Mouse (Mus musculus) liver, embryonic 11.5 days (tissue): ENCODE data around the gene Clec1b. TPM values are rescaled to one million over a fixed set of nuclear protein-coding genes. Genes with fewer than 3 reads are reported as not detected.

Source experiments
- ATAC-seq: fragments of 200-750 bp; cut with Nextera tagmentation; replicated peaks from 2 replicates; pipeline ENCODE4 v1.8.0; 2017; ENCODE audit warnings: moderate number of reproducible peaks, mild to moderate bottlenecking, moderate TSS enrichment, moderate library complexity; ENCODE audit not compliant: low FRiP score
- DNase-seq: peaks from one replicate; pipeline ENCODE4 v3.0.0-alpha.2; 2017; ENCODE audit warnings: low spot score
- H3K27ac ChIP-seq: fragments of 300-500 bp; sonication (generic); 2 replicates; pipeline ENCODE4 v1.5.1; 2014; ENCODE audit warnings: mild to moderate bottlenecking, low read depth, low read length, control low read depth
- H3K27me3 ChIP-seq: fragments of 300-500 bp; sonication (generic); replicated peaks from 2 replicates; pipeline ENCODE4 v1.6.1; 2014; ENCODE audit warnings: low read length, mixed read lengths; ENCODE audit not compliant: control insufficient read depth, insufficient read depth
- H3K36me3 ChIP-seq: fragments of 300-500 bp; sonication (generic); 2 replicates; pipeline ENCODE4 v1.6.1; 2014; ENCODE audit warnings: mild to moderate bottlenecking, low read length, moderate library complexity, mixed read lengths; ENCODE audit not compliant: control insufficient read depth, insufficient read depth
- H3K4me1 ChIP-seq: fragments of 300-500 bp; sonication (generic); replicated peaks from 2 replicates; pipeline ENCODE4 v1.6.1; 2014; ENCODE audit warnings: low read length, mixed read lengths; ENCODE audit not compliant: control insufficient read depth, insufficient read depth
- H3K4me2 ChIP-seq: fragments of 300-500 bp; sonication (generic); 2 replicates; pipeline ENCODE4 v1.6.1; 2014; ENCODE audit warnings: mild to moderate bottlenecking, control low read depth, moderate library complexity
- H3K4me3 ChIP-seq: fragments of 300-500 bp; sonication (generic); 2 replicates; pipeline ENCODE4 v1.5.1; 2014; ENCODE audit warnings: low read depth, low read length, control low read depth
- H3K9ac ChIP-seq: fragments of 300-500 bp; sonication (generic); 2 replicates; pipeline ENCODE4 v1.6.1; 2014; ENCODE audit warnings: low read depth, low read length, control low read depth
- H3K9me3 ChIP-seq: fragments of 300-500 bp; sonication (generic); 2 replicates; pipeline ENCODE4 v1.6.1; 2016; ENCODE audit warnings: low read length, inconsistent platforms, mixed read lengths; ENCODE audit not compliant: control insufficient read depth
- WGBS: fragments of 180-500 bp; shearing (Covaris S2); extraction: QIAGEN DNeasy Blood & Tissue Kit; methylation state at CpG from one replicate; pipeline ENCODE4 v1.1.7; 2014; 5-methylcytosine and 5-hydroxymethylcytosine counted together
- polyA plus RNA-seq: library from polyadenylated mRNA; unstranded; fragments of >200 nt; fragmentation: Nextera tagmentation; extraction: Ambion mirVana; gene quantifications from 2 replicates; pipeline ENCODE4 v1.2.1, GENCODE M21; 2014

The Clec1b gene
- polyA plus RNA-seq, 1 experiment from 2014 or later: 39.8 TPM

GRCm38 (mm10) chr6:129423040-129423733 is 26.1 kb downstream of the Clec1b start:
- Histone ChIP-seq H3K4me2 (no peak overlapping the region), H3K36me3 (no peaks in the 10 kb centered on the region), H3K4me1 (peaks cover 10% of the 10 kb centered on the region), H3K27me3 (no peaks in the 10 kb centered on the region), H3K9ac (no peak overlapping the region), H3K27ac (no peak overlapping the region), H3K9me3 (no peaks in the 10 kb centered on the region), H3K4me3 (no peak overlapping the region)
- DNase-seq (no peak), ATAC-seq (no peak; the same call in 1 of the 2 replicates)
- WGBS: 83% methylated on average over 4 of the region's 4 CpGs

- H3K4me2 ChIP-seq: no peak overlapping the region
- H3K27me3 ChIP-seq: no peaks in the 10 kb centered on the region
- DNase-seq (peak; percentile 60), ATAC-seq (peak; percentile 78)
- no peak overlapping the region for H3K4me3 ChIP-seq
- H3K36me3 ChIP-seq: no peaks in the 10 kb centered on the region
- WGBS: 15% methylated on average over 1 of the region's 1 CpGs
- H3K4me1 ChIP-seq: peaks cover 10% of the 10 kb centered on the region
- no peak overlapping the region for H3K27ac ChIP-seq
- H3K9me3 ChIP-seq: no peaks in the 10 kb centered on the region
- H3K9ac ChIP-seq: no peak overlapping the region
Measured at GRCm38 (mm10) chr6:129423734-129424072, 26.6 kb downstream of the Clec1b start.

GRCm38 (mm10) chr6:129425217-129425616 is 28.1 kb downstream of the Clec1b start:
- no peak overlapping the region for H3K9ac ChIP-seq
- no peaks in the 10 kb centered on the region for H3K27me3 ChIP-seq
- 0 out of 2 replicates have a peak overlapping the region, but pooled peaks have one; percentile 3 for H3K4me2 ChIP-seq
- no peak overlapping the region for H3K4me3 ChIP-seq
- WGBS: 34% methylated on average over 5 of the region's 5 CpGs
- H3K36me3 ChIP-seq: no peaks in the 10 kb centered on the region
- ATAC-seq (peak; percentile 56), DNase-seq (no peak)
- no peak overlapping the region for H3K27ac ChIP-seq
- peaks cover 10% of the 10 kb centered on the region for H3K4me1 ChIP-seq
- no peaks in the 10 kb centered on the region for H3K9me3 ChIP-seq

GRCm38 (mm10) chr6:129425812-129426211 is 28.7 kb downstream of the Clec1b start:
- ATAC-seq (peak; percentile 56), DNase-seq (no peak)
- Histone ChIP-seq H3K27ac (no peak overlapping the region), H3K9ac (no peak overlapping the region), H3K9me3 (no peaks in the 10 kb centered on the region), H3K36me3 (no peaks in the 10 kb centered on the region), H3K4me2 (no peak overlapping the region), H3K4me3 (no peak overlapping the region), H3K27me3 (no peaks in the 10 kb centered on the region), H3K4me1 (peaks cover 10% of the 10 kb centered on the region)
- WGBS: 22% methylated on average over 5 of the region's 5 CpGs

GRCm38 (mm10) chr6:129427281-129427680 is 30.2 kb downstream of the Clec1b start:
- no peak overlapping the region for H3K4me3 ChIP-seq
- DNase-seq (no peak), ATAC-seq (no peak)
- H3K27ac ChIP-seq: no peak overlapping the region
- H3K27me3 ChIP-seq: no peaks in the 10 kb centered on the region
- H3K9me3 ChIP-seq: no peaks in the 10 kb centered on the region
- peaks cover 10% of the 10 kb centered on the region for H3K4me1 ChIP-seq
- H3K36me3 ChIP-seq: no peaks in the 10 kb centered on the region
- H3K9ac ChIP-seq: no peak overlapping the region
- no peak overlapping the region for H3K4me2 ChIP-seq
- 52% methylated on average over 4 of the region's 4 CpGs for WGBS

- 52% methylated on average over 5 of the region's 5 CpGs for WGBS
- H3K36me3 ChIP-seq: no peaks in the 10 kb centered on the region
- no peak overlapping the region for H3K4me3 ChIP-seq
- no peaks in the 10 kb centered on the region for H3K9me3 ChIP-seq
- H3K27me3 ChIP-seq: no peaks in the 10 kb centered on the region
- H3K9ac ChIP-seq: no peak overlapping the region
- H3K4me2 ChIP-seq: no peak overlapping the region
- no peaks in the 10 kb centered on the region for H3K4me1 ChIP-seq
- DNase-seq (no peak), ATAC-seq (peak; percentile 46; the same call in 1 of the 2 replicates)
- no peak overlapping the region for H3K27ac ChIP-seq
Measured at GRCm38 (mm10) chr6:129434239-129434638, 37.1 kb downstream of the Clec1b start.

- Histone ChIP-seq H3K27ac (no peak overlapping the region), H3K4me3 (no peak overlapping the region), H3K4me2 (no peak overlapping the region), H3K9me3 (no peaks in the 10 kb centered on the region), H3K4me1 (no peaks in the 10 kb centered on the region), H3K36me3 (no peaks in the 10 kb centered on the region), H3K27me3 (no peaks in the 10 kb centered on the region), H3K9ac (no peak overlapping the region)
- 87% methylated on average over 3 of the region's 3 CpGs for WGBS
- ATAC-seq: no peak
- no peak for DNase-seq
Measured at GRCm38 (mm10) chr6:129436025-129436424, 38.9 kb downstream of the Clec1b start.

- Histone ChIP-seq H3K4me2 (no peak overlapping the region), H3K4me1 (no peaks in the 10 kb centered on the region), H3K9me3 (no peaks in the 10 kb centered on the region), H3K9ac (no peak overlapping the region), H3K36me3 (no peaks in the 10 kb centered on the region), H3K4me3 (no peak overlapping the region), H3K27me3 (no peaks in the 10 kb centered on the region), H3K27ac (no peak overlapping the region)
- ATAC-seq: no peak
- DNase-seq: no peak
- 86% methylated on average over 2 of the region's 2 CpGs for WGBS
Measured at GRCm38 (mm10) chr6:129438033-129438432, 40.9 kb downstream of the Clec1b start.

GRCm38 (mm10) chr6:129449743-129450142 is 52.6 kb downstream of the Clec1b start:
- H3K27me3 ChIP-seq: no peaks in the 10 kb centered on the region
- WGBS: 75% methylated on average over 6 of the region's 6 CpGs

More at GRCm38 (mm10) chr6:129449743-129450142, 52.6 kb downstream of the Clec1b start:
- H3K4me2 ChIP-seq: no peak overlapping the region
- no peaks in the 10 kb centered on the region for H3K4me1 ChIP-seq
- H3K36me3 ChIP-seq: no peaks in the 10 kb centered on the region
- no peaks in the 10 kb centered on the region for H3K9me3 ChIP-seq
- H3K27ac ChIP-seq: no peak overlapping the region
- no peak for DNase-seq
- no peak overlapping the region for H3K9ac ChIP-seq
- no peak for ATAC-seq
- H3K4me3 ChIP-seq: no peak overlapping the region
